10 mouse cellular contexts compared by ENCODE assay signal in the genomic region with DNA sequence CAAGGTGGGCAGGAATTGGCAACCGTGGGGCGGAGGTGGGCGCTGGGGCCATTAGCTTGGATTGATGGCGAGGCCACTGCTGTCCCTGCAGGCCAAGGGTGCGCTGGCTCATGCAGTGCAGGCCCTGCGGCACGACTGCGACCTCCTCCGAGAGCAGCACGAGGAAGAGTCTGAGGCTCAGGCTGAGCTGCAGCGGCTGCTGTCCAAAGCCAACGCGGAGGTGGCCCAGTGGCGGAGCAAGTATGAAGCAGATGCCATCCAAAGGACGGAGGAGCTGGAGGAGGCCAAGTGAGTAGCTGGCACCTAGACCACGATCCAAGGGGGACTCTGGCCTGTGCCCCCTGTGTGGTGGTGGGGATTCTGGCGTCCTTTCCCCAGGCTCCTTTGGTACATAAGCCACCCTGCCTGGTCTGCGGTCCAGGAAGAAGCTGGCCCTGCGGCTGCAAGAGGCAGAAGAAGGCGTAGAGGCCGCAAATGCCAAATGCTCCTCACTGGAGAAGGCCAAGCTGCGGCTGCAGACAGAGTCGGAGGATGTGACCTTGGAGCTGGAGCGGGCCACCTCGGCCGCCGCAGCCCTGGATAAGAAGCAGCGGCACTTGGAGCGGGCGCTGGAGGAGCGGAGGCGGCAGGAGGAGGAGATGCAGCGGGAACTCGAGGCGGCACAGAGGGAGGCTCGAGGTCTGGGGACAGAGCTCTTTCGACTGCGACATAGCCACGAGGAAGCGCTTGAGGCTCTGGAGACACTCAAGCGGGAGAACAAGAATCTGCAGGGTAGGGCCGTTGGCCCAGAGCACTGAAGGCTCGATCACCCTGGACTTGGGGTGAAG. TPM values are rescaled to one million over a fixed set of nuclear protein-coding genes. Genes with fewer than 3 reads are reported as not detected.
A peak's percentile ranks its signal among the peaks of the same experiment; 100 is the strongest.
DNase-seq lines count a peak whose midpoint lies in the region; ATAC-seq and TF ChIP-seq lines count a peak whose summit lies in the region.
"Had no signal": no experiment of that assay in that cellular context is flagged by ENCODE, and none has a peak within 500 bp of the region (broad histone marks: within the 10 kb centered on the region; RNA-seq: fewer than 3 reads in every experiment).

No protein-coding gene starts in this region.

- peak overlapping the region; percentile 48; the same call in 1 of the 2 replicates for H3K27ac ChIP-seq in heart, embryonic 10.5 days
- no peak overlapping the region; the same call in 1 of the 2 replicates for H3K27ac ChIP-seq in hindbrain, postnatal 0 days

- H3K9me3 ChIP-seq in heart, embryonic 10.5 days: no peaks in the 10 kb centered on the region
- H3K9me3 ChIP-seq in hindbrain, postnatal 0 days (ENCODE audit: low read length): no peaks in the 10 kb centered on the region

- peaks cover 100% of the 10 kb centered on the region for H3K36me3 ChIP-seq in heart, embryonic 10.5 days
- peaks cover 26% of the 10 kb centered on the region for H3K36me3 ChIP-seq in hindbrain, postnatal 0 days (ENCODE audit: insufficient read depth, low read length)

- H3K4me1 ChIP-seq in heart, embryonic 10.5 days: peaks cover 74% of the 10 kb centered on the region
- no peaks in the 10 kb centered on the region for H3K4me1 ChIP-seq in hindbrain, postnatal 0 days (ENCODE audit: insufficient read depth, low read length)

- H3K9ac ChIP-seq in hindbrain, postnatal 0 days (replicated peaks; ENCODE audit: low read length): 0 out of 2 replicates have a peak overlapping the region, but pooled peaks have one; percentile 17

- ATAC-seq in hindbrain, postnatal 0 days: no peak

- no peak overlapping the region for H3K4me3 ChIP-seq in heart, embryonic 10.5 days
- no peak overlapping the region for H3K4me3 ChIP-seq in hindbrain, postnatal 0 days (ENCODE audit: low read length)

- 21% methylated on average over 43 of the region's 43 CpGs for WGBS in heart, embryonic 10.5 days
- WGBS in hindbrain, postnatal 0 days: 30% methylated on average over 43 of the region's 43 CpGs

- intact Hi-C loops in heart, postnatal 36 days (cut with DNase I): no loop called here

- DNase-seq in heart, embryonic 10.5 days (ENCODE audit: low spot score): no peak
- DNase-seq in heart, postnatal 36 days: no peak
- DNase-seq in right cerebral cortex, postnatal 4 days: peak; percentile 38
- DNase-seq in right cerebral cortex, postnatal 25 days: no peak
- no peak for DNase-seq in hindbrain, postnatal 0 days (ENCODE audit: low spot score)
- DNase-seq in testis, postnatal 14 days (ENCODE audit: low spot score): peak; percentile 51
- no peak for DNase-seq in kidney, postnatal 10 days
- no peak for DNase-seq in gastrocnemius, adult 18-20 months (ENCODE audit: low spot score)
- DNase-seq: heart, adult 11 months; thymus, postnatal 36 days had no signal

- H3K27me3 ChIP-seq in heart, embryonic 10.5 days (ENCODE audit: insufficient read depth, poor library complexity, severe bottlenecking): peaks cover 91% of the 10 kb centered on the region
- H3K27me3 ChIP-seq in hindbrain, postnatal 0 days (ENCODE audit: insufficient read depth, low read length): no peaks in the 10 kb centered on the region

- TF ChIP-seq CTCF in hindbrain, postnatal 0 days (IDR thresholded peaks at IDR 0.05; ENCODE audit: low read depth): no peak

- H3K4me2 ChIP-seq in hindbrain, postnatal 0 days (ENCODE audit: low read depth, low read length): no peak overlapping the region

RNA-seq across cellular contexts. Expression of a gene that starts 19.8 kb away (rescaled TPM):
- 12.4 and 15.7 TPM in 2 replicates for polyA plus RNA-seq in heart, embryonic 10.5 days (2016; fragmentation: Nextera tagmentation; extraction: Ambion mirVana)
- total RNA-seq in heart, postnatal 36 days (2021): 10 to 100 TPM; 25.3 to 30.2 TPM
- 0.18 and 3.1 TPM in 2 replicates for total RNA-seq in hindbrain, postnatal 0 days (2014; rRNA removed)
- polyA plus RNA-seq in hindbrain, postnatal 0 days (2015; fragmentation: Nextera tagmentation; extraction: Ambion mirVana): 3.4 and 3.9 TPM in 2 replicates
- 1 to 10 TPM; 4.5 to 7.3 TPM for total RNA-seq in gastrocnemius, adult 18-20 months (2021)

RNA-seq across cellular contexts. Expression of a gene that starts 38.2 kb away (rescaled TPM):
- polyA plus RNA-seq in heart, embryonic 10.5 days (2016; fragmentation: Nextera tagmentation; extraction: Ambion mirVana): 24.2 and 29.1 TPM in 2 replicates
- 10 to 100 TPM; 14.8 to 16.9 TPM for total RNA-seq in heart, postnatal 36 days (2021)
- 5.6 and 14.7 TPM in 2 replicates for total RNA-seq in hindbrain, postnatal 0 days (2014; rRNA removed)
- 15.3 and 15.4 TPM in 2 replicates for polyA plus RNA-seq in hindbrain, postnatal 0 days (2015; fragmentation: Nextera tagmentation; extraction: Ambion mirVana)
- total RNA-seq in gastrocnemius, adult 18-20 months (2021): 1 to 10 TPM; 5.2 to 6.2 TPM

Comparison
In these comparisons a context has a peak if more than half of its experiments do, and no peak if none do; other contexts are left out.
1. DNase-seq: peak in right cerebral cortex, postnatal 4 days (single experiment) and testis, postnatal 14 days (single experiment); none in heart, embryonic 10.5 days (single experiment), heart, postnatal 36 days (0 of 2), right cerebral cortex, postnatal 25 days (single experiment), hindbrain, postnatal 0 days (single experiment), kidney, postnatal 10 days (single experiment) and gastrocnemius, adult 18-20 months (single experiment).